Mouse (Mus musculus) right cerebral cortex, postnatal 14 days (tissue): ENCODE results near the gene Dennd4c.

Source experiments
- DNase-seq: peaks from one replicate; pipeline ENCODE4 v3.0.0; 2022

Gene Dennd4c

GRCm38 (mm10) chr4:86886160-86886878 lies 138.0 kb downstream of the Dennd4c start:
- no peak for DNase-seq

GRCm38 (mm10) chr4:86887879-86888278 lies 139.5 kb downstream of the Dennd4c start:
- DNase-seq, result no peak

DNA sequence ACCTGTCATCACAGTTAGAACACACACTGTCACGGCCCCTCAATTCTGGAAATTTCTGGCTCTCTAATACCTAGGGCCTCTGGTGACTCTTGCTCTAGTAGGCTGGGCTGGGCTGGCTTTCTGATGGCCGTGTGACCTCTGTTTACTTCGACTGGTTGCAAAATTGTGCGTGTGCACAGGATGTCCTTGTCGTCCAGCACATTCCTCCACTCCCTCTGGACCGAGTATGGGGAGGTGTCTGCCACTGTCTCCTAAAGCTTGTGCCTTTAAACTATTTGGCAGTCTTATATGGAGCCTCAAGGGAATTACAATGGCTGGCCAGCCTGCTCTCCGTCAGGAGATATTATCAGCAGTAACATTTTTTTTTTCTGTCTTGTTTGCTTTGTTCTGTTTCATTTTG lies 149.1 kb downstream of the Dennd4c start:
- no peak for DNase-seq

DNA sequence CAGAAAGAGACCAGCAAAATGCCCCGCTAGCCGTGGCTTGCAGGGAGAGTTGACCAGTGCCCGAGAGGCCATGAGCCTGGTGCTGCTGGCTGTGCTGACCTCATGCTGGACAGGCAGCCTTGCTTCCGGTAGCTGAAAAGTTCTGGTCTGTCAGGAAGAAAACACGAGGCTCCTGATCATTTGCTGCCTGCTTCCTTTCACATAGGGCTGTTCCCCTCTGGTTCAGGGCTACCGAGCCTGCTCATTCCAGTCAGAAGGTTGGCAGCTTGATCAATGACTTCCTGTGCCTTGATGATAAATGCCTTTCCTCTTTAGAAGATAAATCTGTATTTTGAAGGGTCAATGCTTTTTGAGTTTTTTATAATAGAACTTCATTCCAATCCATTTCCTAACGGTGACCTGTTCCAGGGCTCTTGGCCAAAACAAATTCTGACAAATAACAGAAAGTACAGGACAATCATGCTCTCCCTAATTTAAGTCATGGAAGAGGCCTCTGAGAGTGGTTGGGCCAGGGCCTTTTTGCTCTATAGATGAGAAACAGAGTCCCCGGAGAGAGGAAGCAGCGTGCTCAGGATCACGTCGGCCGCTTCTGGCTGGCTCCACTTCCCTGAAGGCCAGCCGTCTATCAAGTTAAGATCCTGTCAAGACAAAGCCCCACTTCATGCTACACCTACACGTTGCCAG lies 150.6 kb downstream of the Dennd4c start:
- DNase-seq, result no peak
